Mouse (Mus musculus) limb, embryonic 11.5 days (tissue): ENCODE results near the gene Tasp1. TPM values are rescaled to one million over a fixed set of nuclear protein-coding genes. Genes with fewer than 3 reads are reported as not detected.
A peak's percentile ranks its signal among the peaks of the same experiment; 100 is the strongest.

ENCODE experiments used
- ATAC-seq: fragments of 200-750 bp; cut with Nextera tagmentation; 2 replicates; pipeline ENCODE4 v1.8.0; 2017; ENCODE audit warnings: low read depth; ENCODE audit not compliant: insufficient number of reproducible peaks, low FRiP score, low TSS enrichment
- DNase-seq: peaks from one replicate; pipeline ENCODE4 v3.0.0-alpha.2; 2015; ENCODE audit warnings: low spot score
- H3K27ac ChIP-seq: fragments of 300-500 bp; sonication (generic); replicated peaks from 2 replicates; pipeline ENCODE4 v1.5.1; 2014; ENCODE audit warnings: low read depth, mild to moderate bottlenecking, low read length
- H3K27me3 ChIP-seq: fragments of 300-500 bp; sonication (generic); 2 replicates; pipeline ENCODE4 v1.6.1; 2014; ENCODE audit warnings: mild to moderate bottlenecking, low read length, mixed read lengths; ENCODE audit not compliant: control insufficient read depth, insufficient read depth
- H3K36me3 ChIP-seq: fragments of 300-500 bp; sonication (generic); 2 replicates; pipeline ENCODE4 v1.6.1; 2014; ENCODE audit warnings: mild to moderate bottlenecking, low read length, moderate library complexity, mixed read lengths; ENCODE audit not compliant: control insufficient read depth, insufficient read depth
- H3K4me1 ChIP-seq: fragments of 300-500 bp; sonication (generic); 2 replicates; pipeline ENCODE4 v1.6.1; 2014; ENCODE audit warnings: low read length, mixed read lengths; ENCODE audit not compliant: control insufficient read depth, insufficient read depth
- H3K4me2 ChIP-seq: fragments of 300-500 bp; sonication (generic); 2 replicates; pipeline ENCODE4 v1.6.1; 2014; ENCODE audit warnings: low read depth, mild to moderate bottlenecking, moderate library complexity; ENCODE audit not compliant: severe bottlenecking
- H3K4me3 ChIP-seq: fragments of 300-500 bp; sonication (generic); 2 replicates; pipeline ENCODE4 v1.5.1; 2014; ENCODE audit warnings: low read depth, low read length
- H3K9ac ChIP-seq: fragments of 300-500 bp; sonication (generic); 2 replicates; pipeline ENCODE4 v1.6.1; 2014; ENCODE audit warnings: mild to moderate bottlenecking, low read length
- H3K9me3 ChIP-seq: fragments of 300-500 bp; sonication (generic); 2 replicates; pipeline ENCODE4 v1.6.1; 2016; ENCODE audit warnings: low read length; ENCODE audit not compliant: control insufficient read depth
- WGBS: fragments of 180-500 bp; shearing (Covaris S2); extraction: QIAGEN DNeasy Blood & Tissue Kit; methylation state at CpG from one replicate; pipeline ENCODE4 v1.1.7; 2014; 5-methylcytosine and 5-hydroxymethylcytosine counted together
- polyA plus RNA-seq: library from polyadenylated mRNA; unstranded; fragments of >200 nt; fragmentation: Nextera tagmentation; extraction: Ambion mirVana; gene quantifications from 2 replicates; pipeline ENCODE4 v1.2.1, GENCODE M21; 2014

Gene Tasp1
- polyA plus RNA-seq, 1 experiment from 2014 or later = 20.2 TPM

GRCm38 (mm10) chr2:140067516-140067915, 911 bp upstream of the Tasp1 start:
- no peaks in the 10 kb centered on the region for H3K36me3 ChIP-seq
- no peak overlapping the region for H3K27ac ChIP-seq
- 68% methylated on average over 4 of the region's 4 CpGs for WGBS
- H3K4me1 ChIP-seq = no peaks in the 10 kb centered on the region
- DNase-seq (no peak), ATAC-seq (no peak)
- no peak overlapping the region for H3K4me3 ChIP-seq
- H3K4me2 ChIP-seq = no peak overlapping the region; the same call in 1 of the 2 replicates
- H3K9ac ChIP-seq = no peak overlapping the region
- no peaks in the 10 kb centered on the region for H3K27me3 ChIP-seq
- no peaks in the 10 kb centered on the region for H3K9me3 ChIP-seq

- DNase-seq = no peak
- H3K27me3 ChIP-seq = no peaks in the 10 kb centered on the region
- H3K36me3 ChIP-seq = no peaks in the 10 kb centered on the region
- H3K27ac ChIP-seq = no peak overlapping the region
- no peaks in the 10 kb centered on the region for H3K9me3 ChIP-seq
- ATAC-seq = no peak
- 83% methylated on average over 8 of the region's 8 CpGs for WGBS
- no peaks in the 10 kb centered on the region for H3K4me1 ChIP-seq
- peak overlapping the region; percentile 84 for H3K4me2 ChIP-seq
- no peak overlapping the region; the same call in 1 of the 2 replicates for H3K9ac ChIP-seq
- H3K4me3 ChIP-seq = peak overlapping the region; percentile 85
These were observed 929 bp downstream of the Tasp1 start for GRCm38 (mm10) chr2:140065676-140066075.

- no peak overlapping the region for H3K9ac ChIP-seq
- H3K27me3 ChIP-seq = no peaks in the 10 kb centered on the region
- no peak overlapping the region for H3K27ac ChIP-seq
- ATAC-seq (no peak), DNase-seq (no peak)
- 93% methylated on average over 3 of the region's 3 CpGs for WGBS
- no peak overlapping the region for H3K4me2 ChIP-seq
- no peaks in the 10 kb centered on the region for H3K9me3 ChIP-seq
- H3K36me3 ChIP-seq = no peaks in the 10 kb centered on the region
- H3K4me3 ChIP-seq = no peak overlapping the region
- no peaks in the 10 kb centered on the region for H3K4me1 ChIP-seq
These were observed 5.1 kb downstream of the Tasp1 start for GRCm38 (mm10) chr2:140061481-140061880.

- Histone ChIP-seq H3K27ac (no peak overlapping the region), H3K36me3 (no peaks in the 10 kb centered on the region), H3K4me1 (no peaks in the 10 kb centered on the region), H3K9ac (no peak overlapping the region), H3K4me3 (no peak overlapping the region), H3K9me3 (no peaks in the 10 kb centered on the region), H3K4me2 (no peak overlapping the region), H3K27me3 (no peaks in the 10 kb centered on the region)
- 90% methylated on average over 4 of the region's 4 CpGs for WGBS
- DNase-seq = no peak
- ATAC-seq = no peak
These were observed 6.3 kb downstream of the Tasp1 start for GRCm38 (mm10) chr2:140060092-140060867.

- no peaks in the 10 kb centered on the region for H3K9me3 ChIP-seq
- no peak overlapping the region for H3K4me3 ChIP-seq
- ATAC-seq = no peak
- WGBS = 91% methylated on average over 6 of the region's 6 CpGs
- no peaks in the 10 kb centered on the region for H3K4me1 ChIP-seq
- H3K4me2 ChIP-seq = no peak overlapping the region
- no peak for DNase-seq
- H3K27ac ChIP-seq = no peak overlapping the region
- H3K36me3 ChIP-seq = no peaks in the 10 kb centered on the region
- no peak overlapping the region for H3K9ac ChIP-seq
- no peaks in the 10 kb centered on the region for H3K27me3 ChIP-seq
These were observed 8.5 kb downstream of the Tasp1 start for GRCm38 (mm10) chr2:140058125-140058524.

DNA sequence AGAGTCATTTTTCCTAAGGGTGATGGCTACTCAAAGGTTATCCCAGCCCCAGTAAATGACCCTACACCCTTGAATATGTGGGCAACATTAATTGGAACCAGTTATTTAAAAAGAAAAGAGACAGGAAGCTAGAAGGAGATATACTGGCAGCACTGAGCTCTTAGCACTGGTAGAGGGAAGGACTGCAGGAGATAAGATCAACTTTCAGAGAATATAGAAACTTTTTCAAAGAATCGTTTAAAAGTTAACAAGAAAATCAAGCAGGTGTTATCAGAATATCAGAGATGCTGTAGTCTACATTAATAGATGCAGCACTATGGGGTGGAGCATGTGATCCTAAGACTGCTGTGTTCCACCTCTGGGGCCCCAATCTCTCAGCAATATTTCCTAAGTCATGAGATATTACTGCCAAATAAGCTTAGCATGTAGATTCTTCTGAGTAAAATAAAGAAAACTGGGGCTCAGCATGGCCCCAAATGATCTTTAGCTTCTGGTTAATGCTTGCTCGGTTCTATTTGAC, 14.9 kb downstream of the Tasp1 start:
- Histone ChIP-seq H3K9me3 (no peaks in the 10 kb centered on the region), H3K4me3 (no peak overlapping the region), H3K27me3 (no peaks in the 10 kb centered on the region), H3K4me1 (no peaks in the 10 kb centered on the region), H3K36me3 (peaks cover 4% of the 10 kb centered on the region; the same call in 1 of the 2 replicates), H3K9ac (no peak overlapping the region), H3K27ac (no peak overlapping the region), H3K4me2 (no peak overlapping the region)
- DNase-seq = no peak
- WGBS = 85% methylated on average over 2 of the region's 2 CpGs
- no peak for ATAC-seq

DNA sequence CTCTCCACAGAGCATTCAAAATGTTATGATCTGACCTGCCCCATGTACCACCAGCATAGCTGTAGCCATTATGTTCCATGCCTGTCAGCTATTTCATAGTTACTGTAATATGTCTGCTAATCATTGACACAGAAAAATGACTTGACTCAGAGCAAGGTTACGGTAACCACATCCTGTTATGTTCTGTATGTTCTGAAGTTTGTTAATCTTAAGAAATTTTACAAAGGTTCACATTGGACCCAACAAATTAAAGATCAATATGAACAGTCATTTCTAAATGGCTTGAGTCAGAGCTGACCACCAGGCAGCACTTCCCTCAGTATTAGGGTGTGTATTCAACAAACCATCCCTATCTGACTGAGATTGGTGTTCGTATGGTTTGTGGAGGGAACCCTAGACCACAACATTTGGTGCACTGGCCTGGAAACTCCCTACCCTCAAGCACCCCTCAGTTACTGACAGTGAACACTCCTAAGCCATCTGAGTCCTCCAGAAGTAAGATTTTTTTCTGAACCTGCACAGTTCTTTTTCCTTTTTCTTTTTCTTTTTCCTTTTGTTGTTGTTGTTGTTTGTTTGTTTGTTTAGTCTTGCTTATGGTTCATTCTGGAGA, 24.0 kb downstream of the Tasp1 start:
- H3K36me3 ChIP-seq = peaks cover 2% of the 10 kb centered on the region; the same call in 1 of the 2 replicates
- H3K4me2 ChIP-seq = no peak overlapping the region
- no peaks in the 10 kb centered on the region for H3K27me3 ChIP-seq
- no peak overlapping the region for H3K4me3 ChIP-seq
- DNase-seq (no peak), ATAC-seq (no peak)
- no peak overlapping the region for H3K27ac ChIP-seq
- H3K9ac ChIP-seq = no peak overlapping the region
- H3K9me3 ChIP-seq = no peaks in the 10 kb centered on the region
- H3K4me1 ChIP-seq = no peaks in the 10 kb centered on the region
- WGBS = 87% methylated on average over 2 of the region's 2 CpGs

DNA sequence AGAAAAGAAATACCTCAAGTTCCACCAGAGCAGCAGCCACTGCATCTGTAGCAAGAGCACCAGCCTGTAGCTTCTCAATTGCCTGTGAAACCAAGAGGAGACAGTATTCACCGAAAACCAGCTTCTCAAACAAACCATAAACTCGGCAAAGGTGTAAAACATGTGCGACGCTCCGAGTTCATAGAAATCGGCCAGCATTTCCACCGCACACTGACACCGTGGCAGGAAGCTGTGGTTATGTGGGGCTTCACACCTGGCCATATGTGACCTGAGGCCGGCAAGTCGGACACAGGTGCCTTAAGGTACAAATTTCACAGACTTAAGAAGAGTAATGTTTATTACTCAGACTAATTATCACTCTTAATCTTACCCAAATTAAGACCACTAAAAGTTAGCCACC, 24.5 kb downstream of the Tasp1 start:
- H3K27me3 ChIP-seq = no peaks in the 10 kb centered on the region
- no peaks in the 10 kb centered on the region for H3K4me1 ChIP-seq
- DNase-seq (no peak), ATAC-seq (no peak)
- H3K4me2 ChIP-seq = no peak overlapping the region
- no peaks in the 10 kb centered on the region for H3K36me3 ChIP-seq
- H3K4me3 ChIP-seq = no peak overlapping the region
- no peaks in the 10 kb centered on the region for H3K9me3 ChIP-seq
- no peak overlapping the region for H3K27ac ChIP-seq
- no peak overlapping the region for H3K9ac ChIP-seq
- whole genome bisulfite sequencing = 88% methylated on average over 10 of the region's 10 CpGs
